8 mouse cellular contexts compared by ENCODE assay signal in genomic region chr11:3833544-3834420, GRCm38 (mm10). TPM values are rescaled to one million over a fixed set of nuclear protein-coding genes. Genes with fewer than 3 reads are reported as not detected.
A peak's percentile ranks its signal among the peaks of the same experiment; 100 is the strongest.
DNase-seq lines count a peak whose midpoint lies in the region; ATAC-seq lines count a peak whose summit lies in the region.

No protein-coding gene starts in this region.

- no peak overlapping the region; the same call in 1 of the 2 replicates for H3K4me2 ChIP-seq in forebrain, embryonic 12.5 days
- peak overlapping the region; percentile 20 for H3K4me2 ChIP-seq in embryonic facial prominence, embryonic 12.5 days (replicated peaks)
- H3K4me2 ChIP-seq in liver, embryonic 12.5 days, result peak overlapping the region; percentile 33

- no peak for DNase-seq in forebrain, embryonic 10.5 days (ENCODE audit: extremely low spot score, low spot score)
- peak; percentile 40 to 49 for DNase-seq in left cerebral cortex, postnatal 36 days (ENCODE audit: low spot score in 2 of 2)
- DNase-seq in left cerebral cortex, postnatal 10 days (ENCODE audit: extremely low spot score in 1 of 2, low spot score in 2 of 2), result no peak
- DNase-seq in adrenal gland, adult 2 months, result no peak
- DNase-seq in urinary bladder, postnatal 4 days (ENCODE audit: low spot score in 2 of 2), result no peak

- no peaks in the 10 kb centered on the region for H3K36me3 ChIP-seq in forebrain, embryonic 10.5 days (replicated peaks)
- no peaks in the 10 kb centered on the region for H3K36me3 ChIP-seq in forebrain, embryonic 12.5 days (replicated peaks)
- no peaks in the 10 kb centered on the region for H3K36me3 ChIP-seq in embryonic facial prominence, embryonic 12.5 days
- H3K36me3 ChIP-seq in liver, embryonic 12.5 days, result no peaks in the 10 kb centered on the region

- H3K4me3 ChIP-seq in forebrain, embryonic 10.5 days, result peak overlapping the region; percentile 31
- no peak overlapping the region for H3K4me3 ChIP-seq in forebrain, embryonic 12.5 days (replicated peaks)
- H3K4me3 ChIP-seq in embryonic facial prominence, embryonic 12.5 days, result no peak overlapping the region
- no peak overlapping the region for H3K4me3 ChIP-seq in liver, embryonic 12.5 days

- H3K27me3 ChIP-seq in forebrain, embryonic 10.5 days (ENCODE audit: poor library complexity, severe bottlenecking), result peaks cover 13% of the 10 kb centered on the region; the same call in 1 of the 2 replicates
- peaks cover 4% of the 10 kb centered on the region; the same call in 1 of the 2 replicates for H3K27me3 ChIP-seq in forebrain, embryonic 12.5 days
- H3K27me3 ChIP-seq in embryonic facial prominence, embryonic 12.5 days, result no peaks in the 10 kb centered on the region
- H3K27me3 ChIP-seq in liver, embryonic 12.5 days (replicated peaks), result peaks cover 4% of the 10 kb centered on the region

- ATAC-seq in forebrain, embryonic 12.5 days (ENCODE audit: low FRiP score), result no peak
- peak; percentile 69; the same call in 1 of the 2 replicates for ATAC-seq in embryonic facial prominence, embryonic 12.5 days (ENCODE audit: insufficient number of reproducible peaks, insufficient read depth, low FRiP score, low TSS enrichment)
- ATAC-seq in liver, embryonic 12.5 days, result 0 out of 2 replicates have a peak, but pooled peaks have one; percentile 15

- H3K9me3 ChIP-seq in forebrain, embryonic 10.5 days, result 0 out of 2 replicates have a peak, but pooled peaks cover under 1% of the 10 kb centered on the region
- no peaks in the 10 kb centered on the region; the same call in 1 of the 2 replicates for H3K9me3 ChIP-seq in forebrain, embryonic 12.5 days
- H3K9me3 ChIP-seq in embryonic facial prominence, embryonic 12.5 days, result no peaks in the 10 kb centered on the region
- H3K9me3 ChIP-seq in liver, embryonic 12.5 days (replicated peaks), result no peaks in the 10 kb centered on the region

- H3K4me1 ChIP-seq in forebrain, embryonic 10.5 days, result peaks cover 11% of the 10 kb centered on the region; the same call in 1 of the 2 replicates
- no peaks in the 10 kb centered on the region for H3K4me1 ChIP-seq in forebrain, embryonic 12.5 days
- no peaks in the 10 kb centered on the region; the same call in 1 of the 2 replicates for H3K4me1 ChIP-seq in embryonic facial prominence, embryonic 12.5 days
- no peaks in the 10 kb centered on the region for H3K4me1 ChIP-seq in liver, embryonic 12.5 days

- no peak overlapping the region for H3K9ac ChIP-seq in forebrain, embryonic 12.5 days
- no peak overlapping the region for H3K9ac ChIP-seq in embryonic facial prominence, embryonic 12.5 days
- H3K9ac ChIP-seq in liver, embryonic 12.5 days, result no peak overlapping the region

- H3K27ac ChIP-seq in forebrain, embryonic 10.5 days, result no peak overlapping the region
- H3K27ac ChIP-seq in forebrain, embryonic 12.5 days, result no peak overlapping the region
- no peak overlapping the region for H3K27ac ChIP-seq in embryonic facial prominence, embryonic 12.5 days
- no peak overlapping the region for H3K27ac ChIP-seq in liver, embryonic 12.5 days

- WGBS in forebrain, embryonic 10.5 days, result 43% methylated on average over 21 of the region's 21 CpGs
- 36% methylated on average over 21 of the region's 21 CpGs for WGBS in forebrain, embryonic 12.5 days
- 33% methylated on average over 21 of the region's 21 CpGs for WGBS in embryonic facial prominence, embryonic 12.5 days
- 34% methylated on average over 21 of the region's 21 CpGs for WGBS in liver, embryonic 12.5 days (ENCODE audit: insufficient replicate concordance)

- intact Hi-C loops in left cerebral cortex, postnatal 36 days (cut with DNase I), result loop anchor here (2.0 to 5.0 kb wide), 2 partner anchors 21 to 79 kb away; partner anchors contain the start of gene Slc35e4
- intact Hi-C loops in left cerebral cortex, postnatal 10 days (cut with DNase I), result no loop called here

RNA-seq across cellular contexts. Expression of gene Osbp2, which starts 29.9 kb away (rescaled TPM):
- polyA plus RNA-seq in forebrain, embryonic 10.5 days (2016; fragmentation: Nextera tagmentation; extraction: Ambion mirVana), result 0.48 and 0.89 TPM in 2 replicates
- polyA plus RNA-seq in forebrain, embryonic 12.5 days (2016; fragmentation: Nextera tagmentation; extraction: Ambion mirVana), result 3.4 and 4.0 TPM in 2 replicates
- total RNA-seq in left cerebral cortex, postnatal 36 days (2021), result 100 to 1,000 TPM; 128 to 164 TPM
- 100 to 1,000 TPM; 125 to 126 TPM for total RNA-seq in left cerebral cortex, postnatal 10 days (2021)
- polyA plus RNA-seq in embryonic facial prominence, embryonic 12.5 days (2016; fragmentation: Nextera tagmentation; extraction: Ambion mirVana), result 2.1 TPM in 2 replicates
- 0.15 and 0.20 TPM in 2 replicates for polyA plus RNA-seq in liver, embryonic 12.5 days (2016; fragmentation: Nextera tagmentation; extraction: Ambion mirVana)
- 1 to 10 TPM; 2.2 to 3.7 TPM for total RNA-seq in adrenal gland, adult 2 months (2021)
- 1.9 and 2.2 TPM in 2 replicates for polyA plus RNA-seq in adrenal gland, adult 2 months (2012; rRNA removed)

Comparison
In these comparisons a context has a peak if more than half of its experiments do, and no peak if none do; other contexts are left out.
1. DNase-seq: peak in left cerebral cortex, postnatal 36 days (2 of 2); none in forebrain, embryonic 10.5 days (single experiment), left cerebral cortex, postnatal 10 days (0 of 2), adrenal gland, adult 2 months (single experiment) and urinary bladder, postnatal 4 days (0 of 2).